Mouse (Mus musculus): ENCODE results near the gene Senp5. TPM values are rescaled to one million over a fixed set of nuclear protein-coding genes. Genes with fewer than 3 reads are reported as not detected.
"Not testable (repeated sequence)": the region's sequence is repeated elsewhere in the genome, so short reads cannot be mapped to it uniquely, and the experiment has no call there.

Senp5 gene
- total RNA-seq (2021) = 10 to 100 TPM; 10.8 to 11.9 TPM
- long read RNA-seq, experiment 1, full-length matches to known transcripts = 4 of 8 reads
- long read RNA-seq, experiment 1, partial matches to known transcripts = 1 of 8 reads
- long read RNA-seq, experiment 1, other reads (novel, unspliced or antisense) = 3 of 8 reads
- long read RNA-seq, experiment 2, full-length matches to known transcripts = 2 of 6 reads
- long read RNA-seq, experiment 2, partial matches to known transcripts = 0 of 6 reads
- long read RNA-seq, experiment 2, other reads (novel, unspliced or antisense) = 4 of 6 reads

GRCm38 (mm10) chr16:32002509-32003477 lies at the start of gene Senp5:
Senp5 (minus strand) TSS chr16:32003287.
- peak; percentile 93 for DNase-seq (ENCODE audit: low spot score)

- no peak for DNase-seq (ENCODE audit: low spot score)
Observed at GRCm38 (mm10) chr16:32042367-32042766, 39.3 kb upstream of the Senp5 start.

GRCm38 (mm10) chr16:32019678-32020077 lies 16.6 kb upstream of the Senp5 start:
- no peak for DNase-seq (ENCODE audit: low spot score)

GRCm38 (mm10) chr16:32010330-32010729 lies 7.2 kb upstream of the Senp5 start:
- DNase-seq (ENCODE audit: low spot score) = no peak

GRCm38 (mm10) chr16:32009913-32010312 lies 6.8 kb upstream of the Senp5 start:
- no peak for DNase-seq (ENCODE audit: low spot score)

- DNase-seq (ENCODE audit: low spot score) = no peak
Observed at GRCm38 (mm10) chr16:32008529-32009293, 5.6 kb upstream of the Senp5 start.

- no peak for DNase-seq (ENCODE audit: low spot score)
Observed at GRCm38 (mm10) chr16:32004731-32005130, 1.6 kb upstream of the Senp5 start.

GRCm38 (mm10) chr16:31996371-31996770 lies 6.7 kb downstream of the Senp5 start:
- no peak for DNase-seq (ENCODE audit: low spot score)

GRCm38 (mm10) chr16:31993946-31994345 lies 9.1 kb downstream of the Senp5 start:
- no peak for DNase-seq (ENCODE audit: low spot score)

- DNase-seq (ENCODE audit: low spot score) = no peak
Observed at GRCm38 (mm10) chr16:31993195-31993594, 9.9 kb downstream of the Senp5 start.

GRCm38 (mm10) chr16:31992039-31992438 lies 11.0 kb downstream of the Senp5 start:
- no peak for DNase-seq (ENCODE audit: low spot score)

GRCm38 (mm10) chr16:31980946-31981345 lies 22.1 kb downstream of the Senp5 start:
- no peak for DNase-seq (ENCODE audit: low spot score)

GRCm38 (mm10) chr16:31979501-31979900 lies 23.6 kb downstream of the Senp5 start:
- no peak for DNase-seq (ENCODE audit: low spot score)

GRCm38 (mm10) chr16:31975258-31975657 lies 27.8 kb downstream of the Senp5 start:
- DNase-seq (ENCODE audit: low spot score) = no peak

GRCm38 (mm10) chr16:31963224-31963623 lies 39.9 kb downstream of the Senp5 start:
- no peak for DNase-seq (ENCODE audit: low spot score)

- peak; percentile 95 for DNase-seq (ENCODE audit: low spot score)
Observed at GRCm38 (mm10) chr16:31948345-31948774, 54.7 kb downstream of the Senp5 start, which contains the start of the genes 0610012G03Rik and Ncbp2. 0610012G03Rik (minus strand) TSS chr16:31948494. Ncbp2 (plus strand) TSS chr16:31948513.

- DNase-seq (ENCODE audit: low spot score) = peak; percentile 20
Observed at GRCm38 (mm10) chr16:31947901-31948316, 55.2 kb downstream of the Senp5 start.

- no peak for DNase-seq (ENCODE audit: low spot score)
Observed at GRCm38 (mm10) chr16:31947333-31947732, 55.8 kb downstream of the Senp5 start.

GRCm38 (mm10) chr16:31945986-31946385 lies 57.1 kb downstream of the Senp5 start:
- DNase-seq (ENCODE audit: low spot score) = not testable (repeated sequence)

- DNase-seq (ENCODE audit: low spot score) = no peak
Observed at GRCm38 (mm10) chr16:31945372-31945771, 57.7 kb downstream of the Senp5 start.

GRCm38 (mm10) chr16:31944698-31945255 lies 58.3 kb downstream of the Senp5 start:
- no peak for DNase-seq (ENCODE audit: low spot score)

Data from gastrocnemius, adult 18-20 months (tissue).